Mouse (Mus musculus) NIH3T3 (cell line): Measurements from ENCODE around the gene Gm3676.
"Not testable (repeated sequence)": the region's sequence is repeated elsewhere in the genome, so short reads cannot be mapped to it uniquely, and the experiment has no call there.

ENCODE experiments used
- DNase-seq: peaks from one replicate; pipeline ENCODE4 v3.0.0-alpha.2; 2012; ENCODE audit warnings: low read depth

Gene Gm3676

DNA sequence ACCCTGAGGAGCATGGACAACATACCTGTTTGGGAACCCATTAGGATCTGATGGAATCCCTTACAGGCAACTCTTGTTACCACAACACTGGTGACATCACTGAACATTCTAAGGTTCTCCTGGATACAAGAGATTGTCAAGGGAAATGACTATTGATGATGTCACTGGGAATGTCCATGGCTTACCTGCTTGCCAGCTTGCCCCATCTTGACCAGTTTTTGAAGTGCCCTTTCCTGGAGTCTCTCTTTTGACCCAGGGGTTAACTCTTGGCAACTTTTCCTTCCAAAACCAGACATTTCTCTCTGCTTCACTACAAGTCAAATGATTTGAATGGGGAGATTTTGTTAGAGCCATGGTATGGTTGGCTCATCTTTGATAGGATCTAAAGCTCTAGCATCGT lies at the start of gene Gm3676:
Gm3676 (minus strand) TSS at position 101 of the 400 bp plus-strand sequence.
- DNase-seq = not testable (repeated sequence)

DNA sequence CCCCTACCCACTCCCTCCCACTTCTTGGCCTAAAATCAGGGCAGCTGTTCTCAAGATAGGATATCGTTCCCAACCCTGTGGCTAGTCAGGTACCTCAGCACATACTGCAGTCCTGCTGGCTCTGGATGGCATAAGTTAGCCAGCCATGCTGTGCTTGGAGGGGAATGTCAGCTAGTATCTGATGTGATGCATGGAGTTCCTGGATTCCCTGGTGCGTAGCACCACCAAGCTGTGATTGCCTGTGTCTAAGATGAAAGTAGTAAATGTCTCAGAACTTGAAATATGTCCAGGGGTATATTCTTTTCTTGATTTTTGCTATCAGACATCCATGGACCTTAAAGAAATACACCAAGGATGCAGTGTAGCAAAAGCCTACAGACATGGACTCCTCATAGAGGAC lies 1.9 kb upstream of the Gm3676 start:
- DNase-seq = not testable (repeated sequence)

DNA sequence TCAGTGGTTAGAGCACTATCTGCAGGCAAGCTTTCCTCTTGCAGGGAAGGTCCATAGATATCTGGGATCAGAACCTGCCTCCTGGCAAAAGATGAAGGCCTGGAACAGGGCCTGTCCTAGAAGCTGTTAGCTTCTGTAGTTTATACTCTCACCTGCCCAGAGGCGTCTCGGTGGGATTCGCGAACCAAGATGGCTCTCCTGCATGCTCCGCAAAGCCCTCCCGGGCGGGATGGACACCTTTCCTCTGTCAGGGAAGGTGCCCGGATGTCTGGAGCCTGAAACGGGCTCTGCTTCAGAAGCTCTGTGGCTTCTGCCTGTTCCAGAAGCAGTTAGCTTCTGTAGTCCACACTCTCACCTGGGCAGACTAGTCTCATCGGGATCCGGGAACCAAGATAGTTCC lies 16.1 kb downstream of the Gm3676 start:
- not testable (repeated sequence) for DNase-seq

DNA sequence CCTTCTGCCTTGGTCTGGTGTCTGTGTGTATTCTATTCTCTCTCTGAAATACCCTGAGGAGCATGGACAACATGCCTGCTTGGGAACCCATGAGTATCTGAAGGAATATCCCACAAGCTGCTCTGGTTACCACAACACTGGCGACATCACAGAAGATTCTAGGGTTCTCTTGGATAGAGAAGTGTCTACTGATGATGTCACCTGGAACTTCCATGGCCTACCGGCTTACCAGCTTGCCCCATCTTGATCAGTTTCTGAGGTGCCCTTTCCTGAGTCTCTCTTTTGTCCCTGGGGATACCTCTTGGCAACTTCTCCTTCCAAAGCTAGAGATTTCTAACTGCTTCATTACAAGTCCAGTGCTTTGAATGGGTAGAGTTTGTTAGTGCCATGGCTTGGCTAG lies 21.8 kb downstream of the Gm3676 start, which contains the start of gene Gm3072:
Gm3072 (minus strand) TSS at position 101 of the 400 bp plus-strand sequence.
- not testable (repeated sequence) for DNase-seq

DNA sequence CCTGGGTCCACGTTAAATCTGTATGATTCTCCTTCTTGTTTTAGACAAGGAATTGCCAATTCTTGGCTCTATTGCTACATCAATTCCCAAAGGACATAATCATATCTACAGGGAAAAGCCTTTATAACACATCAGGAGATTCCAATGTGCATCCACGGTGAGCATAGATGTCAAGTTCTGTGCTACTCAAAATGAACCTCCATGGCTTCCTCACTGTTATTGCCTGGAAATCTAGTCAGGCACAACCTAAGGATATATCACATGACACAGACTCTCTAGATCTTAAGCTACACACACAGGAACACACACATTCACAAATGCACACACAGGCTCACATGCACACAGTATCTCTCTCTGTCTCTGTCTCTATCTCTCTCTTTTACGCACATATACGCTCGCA lies 23.8 kb downstream of the Gm3676 start:
- not testable (repeated sequence) for DNase-seq

DNA sequence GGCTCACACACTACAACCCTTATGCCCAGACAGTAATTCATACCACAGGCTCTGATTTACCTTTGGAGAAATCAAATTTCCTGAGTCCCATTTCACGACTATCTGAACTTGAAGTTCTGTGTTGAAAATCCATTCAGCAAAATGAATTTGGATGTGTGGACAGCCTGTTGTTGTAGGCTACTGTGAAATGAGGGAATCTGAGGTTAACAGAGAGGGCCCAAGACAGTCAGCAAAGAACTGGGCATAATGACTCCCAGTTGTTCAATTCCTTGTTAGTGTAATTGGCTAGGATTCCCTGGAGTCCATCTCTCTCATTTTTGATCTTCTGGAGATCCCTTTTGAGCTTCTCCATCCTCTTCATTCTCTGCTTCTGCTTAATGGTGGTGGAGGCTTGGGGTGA lies 35.6 kb downstream of the Gm3676 start:
- DNase-seq = not testable (repeated sequence)

DNA sequence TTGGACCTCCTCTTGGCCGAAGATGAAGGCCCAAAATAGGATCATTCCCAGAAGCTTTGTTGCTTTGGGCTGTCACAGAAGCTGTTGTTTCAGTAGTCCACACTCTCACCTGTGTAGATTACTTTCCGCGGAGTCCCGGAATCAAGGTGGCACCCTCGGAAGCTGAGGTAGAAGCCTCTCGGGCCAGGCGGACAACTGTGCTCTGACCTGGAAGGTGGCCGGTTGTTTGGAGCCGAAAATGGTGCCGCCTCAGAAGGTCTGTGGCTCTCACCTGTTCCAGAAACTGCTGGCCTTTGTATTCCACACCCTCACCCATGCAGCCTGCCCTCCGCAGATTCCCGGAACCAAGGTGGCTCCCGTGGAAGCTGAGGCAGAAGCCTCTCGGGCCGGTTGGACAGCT lies 45.4 kb downstream of the Gm3676 start:
- DNase-seq = not testable (repeated sequence)
